Mouse (Mus musculus): ENCODE measurements around the gene Hoxb4. TPM values are rescaled to one million over a fixed set of nuclear protein-coding genes. Genes with fewer than 3 reads are reported as not detected.

Gene Hoxb4
- polyA plus RNA-seq, 1 experiment = 2.6 TPM

- Histone ChIP-seq H3K27me3 (ENCODE audit: control insufficient read depth, insufficient read depth, low read length) (peaks cover 18% of the 10 kb centered on the region), H3K27ac (ENCODE audit: insufficient read depth, low read length) (peak overlapping the region; percentile 50; the same call in 1 of the 2 replicates), H3K36me3 (ENCODE audit: control insufficient read depth, insufficient read depth, low read length) (no peaks in the 10 kb centered on the region), H3K4me3 (ENCODE audit: extremely low read depth, insufficient read depth, insufficient read length) (peak overlapping the region; percentile 48; the same call in 1 of the 2 replicates), H3K4me1 (ENCODE audit: control insufficient read depth, insufficient read depth, insufficient read length) (peaks cover 11% of the 10 kb centered on the region)
- TF ChIP-seq POLR2A (IDR thresholded peaks at IDR 0.05; ENCODE audit: low read depth, low read length) (no peak), CTCF (IDR thresholded peaks at IDR 0.05; ENCODE audit: extremely low read depth, insufficient read depth, insufficient read length, insufficient replicate concordance) (no peak)
- no peak for DNase-seq (ENCODE audit: low read depth in 1 of 2, low spot score in 2 of 2)
- 52% methylated on average over 5 of the region's 5 CpGs for WGBS
Observed at GRCm38 (mm10) chr11:96315344-96315681, 2.8 kb upstream of the Hoxb4 start.

DNA sequence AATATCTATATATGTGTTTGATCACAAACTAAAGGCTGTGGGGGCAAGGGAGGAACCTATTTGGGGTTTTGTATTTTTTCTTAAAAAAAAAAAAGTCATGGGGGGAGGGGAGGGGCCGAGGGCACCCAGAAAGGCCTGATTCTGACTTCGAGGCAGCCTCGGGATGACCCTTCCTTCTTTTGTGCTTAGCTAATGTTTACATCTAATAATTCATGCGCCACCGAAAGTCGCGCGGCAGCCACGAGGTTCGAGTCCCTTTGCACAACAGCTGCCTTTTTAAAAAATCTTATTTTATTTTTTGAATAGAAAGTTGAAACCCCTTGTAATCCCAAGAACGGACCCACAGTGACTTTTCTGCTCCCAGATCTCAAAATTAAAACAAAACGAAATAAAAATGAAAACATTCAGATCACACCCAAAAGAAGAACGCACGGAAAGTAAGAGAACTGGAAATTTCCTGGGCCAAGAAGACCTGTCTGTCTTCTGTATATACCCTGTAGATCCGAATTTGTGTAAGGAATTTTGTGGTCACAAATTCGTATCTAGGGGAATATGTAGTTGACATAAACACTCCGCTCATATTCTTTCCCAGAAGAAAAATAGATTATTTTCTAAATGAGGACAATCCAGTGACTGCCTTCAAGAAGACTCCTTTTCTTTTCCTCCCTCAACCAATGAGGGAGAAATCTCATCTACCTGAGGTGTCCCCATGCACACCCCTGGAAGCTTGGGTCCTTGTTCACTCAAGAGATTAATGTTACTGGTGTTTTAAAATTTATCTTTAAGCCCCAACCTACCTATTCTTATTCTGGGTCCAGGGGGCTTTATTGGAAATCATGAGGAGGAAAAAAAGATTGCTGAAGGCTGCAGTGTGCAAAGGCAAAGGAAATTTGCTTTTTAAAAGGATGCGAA, 1.1 kb upstream of the Hoxb4 start:
- 84% methylated on average over 18 of the region's 18 CpGs for WGBS
- TF ChIP-seq CTCF (IDR thresholded peaks at IDR 0.05; ENCODE audit: extremely low read depth, insufficient read depth, insufficient read length, insufficient replicate concordance) (no peak), POLR2A (IDR thresholded peaks at IDR 0.05; ENCODE audit: low read depth, low read length) (no peak)
- Histone ChIP-seq H3K27me3 (ENCODE audit: control insufficient read depth, insufficient read depth, low read length) (peaks cover 16% of the 10 kb centered on the region), H3K36me3 (ENCODE audit: control insufficient read depth, insufficient read depth, low read length) (no peaks in the 10 kb centered on the region), H3K4me1 (ENCODE audit: control insufficient read depth, insufficient read depth, insufficient read length) (peaks cover 8% of the 10 kb centered on the region), H3K4me3 (ENCODE audit: extremely low read depth, insufficient read depth, insufficient read length) (no peak overlapping the region), H3K27ac (ENCODE audit: insufficient read depth, low read length) (no peak overlapping the region)
- DNase-seq (ENCODE audit: low read depth in 1 of 2, low spot score in 2 of 2) = no peak

- WGBS = under 1% methylated on average over 45 of the region's 45 CpGs
- Histone ChIP-seq H3K4me3 (ENCODE audit: extremely low read depth, insufficient read depth, insufficient read length) (peak overlapping the region; percentile 63), H3K27me3 (ENCODE audit: control insufficient read depth, insufficient read depth, low read length) (peaks cover 13% of the 10 kb centered on the region), H3K27ac (ENCODE audit: insufficient read depth, low read length) (peak overlapping the region; percentile 74), H3K4me1 (ENCODE audit: control insufficient read depth, insufficient read depth, insufficient read length) (peaks cover 8% of the 10 kb centered on the region), H3K36me3 (ENCODE audit: control insufficient read depth, insufficient read depth, low read length) (no peaks in the 10 kb centered on the region)
- peak; percentile 30 to 68 for DNase-seq (ENCODE audit: low read depth in 1 of 2, low spot score in 2 of 2)
- no peak for TF ChIP-seq CTCF (IDR thresholded peaks at IDR 0.05; ENCODE audit: extremely low read depth, insufficient read depth, insufficient read length, insufficient replicate concordance)
- TF ChIP-seq POLR2A (IDR thresholded peaks at IDR 0.05; ENCODE audit: low read depth, low read length) = peak; percentile 15; the same call in 1 of the 2 replicates
Observed at GRCm38 (mm10) chr11:96318368-96319070, 452 bp downstream of the Hoxb4 start.

DNA sequence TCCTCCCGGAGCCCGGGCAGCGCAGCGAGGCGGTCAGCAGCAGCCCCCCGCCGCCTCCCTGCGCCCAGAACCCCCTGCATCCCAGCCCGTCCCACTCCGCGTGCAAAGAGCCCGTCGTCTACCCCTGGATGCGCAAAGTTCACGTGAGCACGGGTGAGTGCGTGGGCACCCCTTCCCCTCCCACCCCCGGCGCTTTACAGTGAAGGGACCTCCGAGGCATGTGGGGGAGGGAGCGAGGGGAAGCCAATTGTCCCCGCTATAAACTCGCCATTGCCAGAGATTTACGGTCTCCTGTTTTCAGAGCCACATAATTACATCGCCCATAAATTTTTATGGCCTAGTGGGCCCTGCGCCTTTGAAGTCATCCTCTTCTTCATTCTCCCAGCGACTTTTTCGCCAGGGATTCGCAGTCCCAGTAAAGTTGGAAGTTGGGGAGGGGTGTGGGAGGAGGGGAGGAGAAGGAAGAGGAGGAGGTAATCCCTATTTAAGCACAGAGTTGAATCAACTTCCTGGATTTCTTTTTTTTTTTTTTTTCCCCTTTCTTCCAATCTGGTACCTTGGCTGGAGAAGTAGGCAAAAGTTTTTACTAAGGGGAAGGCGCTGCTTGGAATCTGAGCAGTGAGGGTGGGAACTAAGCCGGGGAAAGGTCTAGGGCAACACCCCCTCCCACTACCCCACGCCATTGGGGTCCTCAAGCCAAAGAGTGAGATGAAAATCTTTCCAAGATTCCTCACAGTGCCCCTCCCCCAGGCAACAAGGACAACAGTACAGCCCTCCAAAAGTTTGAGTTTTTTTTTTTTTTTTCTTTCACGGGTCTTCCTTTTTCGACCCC, 1.2 kb downstream of the Hoxb4 start:
- H3K27ac ChIP-seq (ENCODE audit: insufficient read depth, low read length) = no peak overlapping the region
- H3K4me1 ChIP-seq (ENCODE audit: control insufficient read depth, insufficient read depth, insufficient read length) = peaks cover 5% of the 10 kb centered on the region
- H3K36me3 ChIP-seq (ENCODE audit: control insufficient read depth, insufficient read depth, low read length) = no peaks in the 10 kb centered on the region
- 1% methylated on average over 34 of the region's 34 CpGs for WGBS
- TF ChIP-seq POLR2A (IDR thresholded peaks at IDR 0.05; ENCODE audit: low read depth, low read length) (no peak), CTCF (IDR thresholded peaks at IDR 0.05; ENCODE audit: extremely low read depth, insufficient read depth, insufficient read length, insufficient replicate concordance) (no peak)
- DNase-seq (ENCODE audit: low read depth in 1 of 2, low spot score in 2 of 2) = no peak
- H3K27me3 ChIP-seq (ENCODE audit: control insufficient read depth, insufficient read depth, low read length) = peaks cover 9% of the 10 kb centered on the region
- H3K4me3 ChIP-seq (ENCODE audit: extremely low read depth, insufficient read depth, insufficient read length) = peak overlapping the region; percentile 63

DNA sequence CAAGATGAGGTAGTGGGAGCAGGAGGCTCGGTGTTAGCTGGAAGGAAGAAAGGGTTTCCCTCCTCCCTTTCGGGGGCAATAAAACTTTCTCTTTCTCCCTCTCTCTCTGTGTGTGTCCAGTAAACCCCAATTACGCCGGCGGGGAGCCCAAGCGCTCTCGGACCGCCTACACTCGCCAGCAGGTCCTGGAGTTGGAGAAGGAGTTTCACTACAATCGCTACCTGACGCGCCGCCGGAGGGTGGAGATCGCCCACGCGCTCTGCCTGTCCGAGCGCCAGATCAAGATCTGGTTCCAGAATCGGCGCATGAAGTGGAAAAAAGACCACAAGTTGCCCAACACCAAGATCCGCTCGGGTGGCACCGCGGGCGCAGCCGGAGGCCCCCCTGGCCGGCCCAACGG, 1.8 kb downstream of the Hoxb4 start:
- TF ChIP-seq POLR2A (IDR thresholded peaks at IDR 0.05; ENCODE audit: low read depth, low read length) = no peak
- TF ChIP-seq CTCF (IDR thresholded peaks at IDR 0.05; ENCODE audit: extremely low read depth, insufficient read depth, insufficient read length, insufficient replicate concordance) = no peak
- peaks cover under 1% of the 10 kb centered on the region for H3K4me1 ChIP-seq (ENCODE audit: control insufficient read depth, insufficient read depth, insufficient read length)
- no peak for DNase-seq (ENCODE audit: low read depth in 1 of 2, low spot score in 2 of 2)
- no peak overlapping the region for H3K27ac ChIP-seq (ENCODE audit: insufficient read depth, low read length)
- 18% methylated on average over 29 of the region's 29 CpGs for WGBS
- H3K4me3 ChIP-seq (ENCODE audit: extremely low read depth, insufficient read depth, insufficient read length) = peak overlapping the region; percentile 44
- peaks cover 5% of the 10 kb centered on the region; the same call in 1 of the 2 replicates for H3K27me3 ChIP-seq (ENCODE audit: control insufficient read depth, insufficient read depth, low read length)
- no peaks in the 10 kb centered on the region for H3K36me3 ChIP-seq (ENCODE audit: control insufficient read depth, insufficient read depth, low read length)

DNA sequence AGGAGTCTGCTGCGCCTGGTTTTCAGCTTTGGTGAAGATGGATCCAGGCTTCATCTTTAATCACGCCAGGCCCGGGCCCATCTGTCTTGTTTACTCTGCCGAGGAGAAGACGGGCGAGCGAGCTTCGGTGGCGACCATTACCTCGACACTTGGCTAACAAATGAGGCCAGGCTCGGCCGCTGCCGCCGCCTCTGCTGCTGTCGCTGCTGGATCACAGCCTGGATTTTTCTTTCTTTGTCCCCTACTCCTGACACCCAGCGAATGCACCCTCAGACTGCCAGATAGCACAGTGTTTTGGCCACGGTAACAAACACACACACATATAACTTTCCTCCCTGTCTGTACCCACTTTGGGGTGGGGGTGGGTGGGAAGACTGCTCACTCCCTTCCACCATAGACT, 2.6 kb downstream of the Hoxb4 start:
- Histone ChIP-seq H3K27me3 (ENCODE audit: control insufficient read depth, insufficient read depth, low read length) (peaks cover 3% of the 10 kb centered on the region; the same call in 1 of the 2 replicates), H3K27ac (ENCODE audit: insufficient read depth, low read length) (no peak overlapping the region), H3K36me3 (ENCODE audit: control insufficient read depth, insufficient read depth, low read length) (no peaks in the 10 kb centered on the region), H3K4me1 (ENCODE audit: control insufficient read depth, insufficient read depth, insufficient read length) (no peaks in the 10 kb centered on the region; the same call in 1 of the 2 replicates), H3K4me3 (ENCODE audit: extremely low read depth, insufficient read depth, insufficient read length) (no peak overlapping the region)
- DNase-seq (ENCODE audit: low read depth in 1 of 2, low spot score in 2 of 2) = no peak
- TF ChIP-seq POLR2A (IDR thresholded peaks at IDR 0.05; ENCODE audit: low read depth, low read length) (no peak), CTCF (IDR thresholded peaks at IDR 0.05; ENCODE audit: extremely low read depth, insufficient read depth, insufficient read length, insufficient replicate concordance) (no peak)
- WGBS = 85% methylated on average over 17 of the region's 17 CpGs

Measured in spleen, adult 2 months (tissue).